Mouse (Mus musculus) myocyte (in vitro differentiated cells): ENCODE results near the gene Vasn. TPM values are rescaled to one million over a fixed set of nuclear protein-coding genes. Genes with fewer than 3 reads are reported as not detected.

Experiments
- H3K27me3 ChIP-seq: one replicate; pipeline ENCODE4 v1.6.1; 2011; ENCODE audit not compliant: control insufficient read depth, insufficient read depth, insufficient read length
- H3K36me3 ChIP-seq: one replicate; pipeline ENCODE4 v1.6.1; 2011; ENCODE audit not compliant: control insufficient read depth, insufficient read depth
- H3K4me2 ChIP-seq: one replicate; pipeline ENCODE4 v1.6.1; 2011; ENCODE audit warnings: low read depth, control low read depth
- H3K4me3 ChIP-seq: one replicate; pipeline ENCODE4 v1.5.1; 2011; ENCODE audit warnings: mild to moderate bottlenecking, control low read depth, moderate library complexity
- H3K79me2 ChIP-seq: one replicate; pipeline ENCODE4 v1.6.1; 2011; ENCODE audit not compliant: control insufficient read depth, insufficient read depth
- H3ac ChIP-seq: one replicate; pipeline ENCODE4 v1.6.1; 2011; ENCODE audit not compliant: control insufficient read depth, insufficient read length
- CEBPB ChIP-seq: IDR thresholded peaks from 2 replicates; pipeline ENCODE4 v1.6.1; 2011; ENCODE audit warnings: mild to moderate bottlenecking, moderate library complexity; ENCODE audit not compliant: poor library complexity, insufficient read depth, severe bottlenecking
- E2F4 ChIP-seq: IDR thresholded peaks from one replicate; pipeline ENCODE4 v1.6.1; 2011; ENCODE audit warnings: mild to moderate bottlenecking, control low read depth, moderate library complexity; ENCODE audit not compliant: insufficient read depth
- MAX ChIP-seq: IDR thresholded peaks from one replicate; pipeline ENCODE4 v1.6.1; 2011; ENCODE audit warnings: low read depth, mild to moderate bottlenecking, control low read depth
- MYOD1 ChIP-seq, 3 experiments: IDR thresholded peaks; one replicate each; pipeline ENCODE4 v1.6.1; 2011; ENCODE audit warnings: control low read depth in 2 of 3, low read depth in 2 of 3, mild to moderate bottlenecking in 2 of 3, moderate library complexity in 1 of 3; ENCODE audit not compliant: insufficient read length in 2 of 3, control insufficient read depth in 1 of 3
- MYOG ChIP-seq, 3 experiments: IDR thresholded peaks; one replicate each; pipeline ENCODE4 v1.6.1; 2011; ENCODE audit warnings: control low read depth in 2 of 3, low read depth in 2 of 3, mild to moderate bottlenecking in 2 of 3; ENCODE audit not compliant: insufficient read length in 2 of 3, control insufficient read depth in 1 of 3, insufficient read depth in 1 of 3
- POLR2A ChIP-seq: IDR thresholded peaks from one replicate; pipeline ENCODE4 v1.6.1; 2011; ENCODE audit warnings: low read depth, mild to moderate bottlenecking, control low read depth, moderate library complexity; ENCODE audit not compliant: insufficient read length
- POLR2AphosphoS2 ChIP-seq: IDR thresholded peaks from one replicate; pipeline ENCODE4 v1.6.1; 2011; ENCODE audit warnings: low read depth, control low read depth; ENCODE audit not compliant: insufficient read length
- REST ChIP-seq: IDR thresholded peaks from one replicate; pipeline ENCODE4 v1.6.1; 2011; ENCODE audit warnings: mild to moderate bottlenecking, control low read depth, moderate library complexity; ENCODE audit not compliant: insufficient read depth, insufficient read length
- SRF ChIP-seq: IDR thresholded peaks from one replicate; pipeline ENCODE4 v1.6.1; 2011; ENCODE audit warnings: low read depth; ENCODE audit not compliant: control insufficient read depth, insufficient read length
- TCF12 ChIP-seq: IDR thresholded peaks from one replicate; pipeline ENCODE4 v1.6.1; 2011; ENCODE audit warnings: mild to moderate bottlenecking, control low read depth; ENCODE audit not compliant: poor library complexity, insufficient read depth, severe bottlenecking
- TCF3 ChIP-seq: IDR thresholded peaks from one replicate; pipeline ENCODE4 v1.6.1; 2011; ENCODE audit warnings: low read depth, control low read depth; ENCODE audit not compliant: insufficient read length
- USF1 ChIP-seq: IDR thresholded peaks from one replicate; pipeline ENCODE4 v1.6.1; 2011; ENCODE audit warnings: low read depth, mild to moderate bottlenecking, control low read depth, moderate library complexity
- polyA plus RNA-seq: library from polyadenylated mRNA; unstranded; fragments of >200 nt; fragmentation: generic; extraction: Trizol; gene quantifications from one replicate; pipeline ENCODE4 v1.2.1, GENCODE M21; 2012; ENCODE audit warnings: missing spikeins

Vasn gene
- polyA plus RNA-seq, 1 experiment, result 34.7 TPM

- peaks cover 14% of the 10 kb centered on the region for H3K36me3 ChIP-seq
- H3K4me2 ChIP-seq, result no peak overlapping the region
- peak in 2 of 3 experiments; percentile 68 to 82 for TF ChIP-seq MYOD1 (IDR thresholded peaks at IDR 0.05; ENCODE audit: control insufficient read depth in 1 of 3, insufficient read length in 2 of 3, low read depth in 2 of 3)
- TF ChIP-seq USF1, result no peak
- TF ChIP-seq MYOG (IDR thresholded peaks at IDR 0.05; ENCODE audit: control insufficient read depth in 1 of 3, insufficient read depth in 1 of 3, insufficient read length in 2 of 3, low read depth in 2 of 3), result peak in 1 of 3 experiments; percentile 68
- no peak overlapping the region for H3K4me3 ChIP-seq
- H3K27me3 ChIP-seq, result no peaks in the 10 kb centered on the region
- H3K79me2 ChIP-seq, result no peaks in the 10 kb centered on the region
- no peak overlapping the region for H3ac ChIP-seq
These were observed 21.9 kb downstream of the Vasn start for GRCm38 (mm10) chr16:4661605-4662004.

- no peak overlapping the region for H3K4me3 ChIP-seq
- no peak for TF ChIP-seq TCF12
- no peak for TF ChIP-seq E2F4
- no peak for TF ChIP-seq SRF
- no peak for TF ChIP-seq USF1
- TF ChIP-seq MAX, result no peak
- no peak for TF ChIP-seq TCF3
- no peak for TF ChIP-seq POLR2AphosphoS2
- TF ChIP-seq MYOD1 (IDR thresholded peaks at IDR 0.05; ENCODE audit: control insufficient read depth in 1 of 3, insufficient read length in 2 of 3, low read depth in 2 of 3), result no peak
- no peak for TF ChIP-seq POLR2A
- no peak for TF ChIP-seq REST
- TF ChIP-seq CEBPB, result no peak
- no peak for TF ChIP-seq MYOG (IDR thresholded peaks at IDR 0.05; ENCODE audit: control insufficient read depth in 1 of 3, insufficient read depth in 1 of 3, insufficient read length in 2 of 3, low read depth in 2 of 3)
- H3K36me3 ChIP-seq, result peaks cover 14% of the 10 kb centered on the region
- no peak overlapping the region for H3K4me2 ChIP-seq
- H3K79me2 ChIP-seq, result no peaks in the 10 kb centered on the region
- H3K27me3 ChIP-seq, result no peaks in the 10 kb centered on the region
- H3ac ChIP-seq, result no peak overlapping the region
These were observed 24.1 kb downstream of the Vasn start for GRCm38 (mm10) chr16:4663806-4664205.

- Histone ChIP-seq H3K4me3 (no peak overlapping the region), H3K27me3 (no peaks in the 10 kb centered on the region), H3K79me2 (no peaks in the 10 kb centered on the region), H3K36me3 (peaks cover 19% of the 10 kb centered on the region), H3ac (no peak overlapping the region), H3K4me2 (no peak overlapping the region)
- no peak for TF ChIP-seq USF1
- TF ChIP-seq TCF12, result no peak
- TF ChIP-seq E2F4, result no peak
- TF ChIP-seq MAX, result no peak
- no peak for TF ChIP-seq MYOD1 (IDR thresholded peaks at IDR 0.05; ENCODE audit: control insufficient read depth in 1 of 3, insufficient read length in 2 of 3, low read depth in 2 of 3)
These were observed 26.0 kb downstream of the Vasn start for GRCm38 (mm10) chr16:4665726-4666125.

- Histone ChIP-seq H3K79me2 (no peaks in the 10 kb centered on the region), H3K27me3 (no peaks in the 10 kb centered on the region), H3K4me3 (no peak overlapping the region), H3ac (no peak overlapping the region), H3K4me2 (no peak overlapping the region), H3K36me3 (peaks cover 21% of the 10 kb centered on the region)
- TF ChIP-seq TCF12 (no peak), TCF3 (no peak), POLR2AphosphoS2 (no peak), REST (no peak), CEBPB (no peak), MAX (no peak), MYOG (IDR thresholded peaks at IDR 0.05; ENCODE audit: control insufficient read depth in 1 of 3, insufficient read depth in 1 of 3, insufficient read length in 2 of 3, low read depth in 2 of 3) (no peak), MYOD1 (IDR thresholded peaks at IDR 0.05; ENCODE audit: control insufficient read depth in 1 of 3, insufficient read length in 2 of 3, low read depth in 2 of 3) (no peak), SRF (no peak)
These were observed 27.6 kb downstream of the Vasn start for GRCm38 (mm10) chr16:4667190-4667808.

- Histone ChIP-seq H3K27me3 (no peaks in the 10 kb centered on the region), H3K4me2 (no peak overlapping the region), H3K79me2 (no peaks in the 10 kb centered on the region), H3K4me3 (no peak overlapping the region), H3ac (no peak overlapping the region), H3K36me3 (peaks cover 36% of the 10 kb centered on the region)
- TF ChIP-seq MAX (no peak), CEBPB (no peak), POLR2AphosphoS2 (no peak), TCF3 (no peak), POLR2A (no peak), REST (no peak), USF1 (no peak), MYOD1 (IDR thresholded peaks at IDR 0.05; ENCODE audit: control insufficient read depth in 1 of 3, insufficient read length in 2 of 3, low read depth in 2 of 3) (no peak), TCF12 (no peak), SRF (no peak), E2F4 (no peak), MYOG (IDR thresholded peaks at IDR 0.05; ENCODE audit: control insufficient read depth in 1 of 3, insufficient read depth in 1 of 3, insufficient read length in 2 of 3, low read depth in 2 of 3) (no peak)
These were observed 30.6 kb downstream of the Vasn start for GRCm38 (mm10) chr16:4670317-4670716.
